Mouse (Mus musculus) megakaryocyte, embryonic 14.5 days (primary cell): Measurements from ENCODE around the gene Cadps.

Experiments
- FLI1 ChIP-seq: IDR thresholded peaks from 2 replicates; pipeline ENCODE4 v1.6.1; 2012; ENCODE audit warnings: low read length, inconsistent platforms, mixed read lengths
- GATA1 ChIP-seq: IDR thresholded peaks from 3 replicates; pipeline ENCODE4 v1.6.1; 2012; ENCODE audit warnings: mixed read lengths, low read length, inconsistent platforms, borderline replicate concordance

DNA sequence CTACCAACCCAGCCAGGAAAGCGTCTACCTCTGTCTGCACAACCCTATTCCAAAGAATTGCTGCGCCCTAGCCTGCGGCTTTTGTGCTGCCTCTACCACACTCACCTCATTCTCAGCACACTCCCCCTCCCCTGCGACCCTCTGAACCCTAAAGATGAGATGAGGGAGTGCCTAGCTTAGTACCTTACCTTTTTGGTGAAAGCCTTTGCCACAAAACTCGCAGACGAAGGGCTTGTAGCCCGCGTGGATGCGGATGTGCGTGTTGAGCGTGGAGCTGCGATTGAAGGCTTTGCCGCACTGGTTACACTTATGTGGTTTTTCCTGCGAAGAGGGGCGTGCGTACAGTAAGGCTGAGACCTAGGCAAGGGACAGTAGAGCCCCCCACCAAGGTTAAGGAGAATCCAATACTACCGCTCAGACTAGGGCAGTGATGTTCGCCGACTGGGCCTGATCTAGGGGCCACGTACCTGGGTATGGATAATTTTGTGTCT, 479.4 kb downstream of the Cadps start:
- no peak for TF ChIP-seq GATA1
- no peak for TF ChIP-seq FLI1
